Mouse (Mus musculus) embryonic stem cell, embryonic (primary cell): ENCODE results near the gene Osbpl10.
"Not testable (repeated sequence)": the region's sequence is repeated elsewhere in the genome, so short reads cannot be mapped to it uniquely, and the experiment has no call there.

Experiments
- CTCF ChIA-PET, 4 experiments: fragments of 300-600 bp in 2 of 4; fragments of 350-600 bp in 2 of 4; sonication (Branson Sonifier 250); formaldehyde crosslinking; loops; one replicate each; lab custom pipeline; 2022; ENCODE audit warnings: inconsistent platforms in 2 of 4; lab: Charles Lee
- POLR2A ChIA-PET, 4 experiments: fragments of 300-600 bp in 2 of 4; fragments of 350-600 bp in 2 of 4; sonication (Branson Sonifier 250); formaldehyde crosslinking; loops; one replicate each; lab custom pipeline; 2022; ENCODE audit warnings: antibody characterized with exemption in 4 of 4, inconsistent platforms in 1 of 4; lab: Charles Lee

The Osbpl10 gene

GRCm38 (mm10) chr9:115260464-115260863 is 282.1 kb downstream of the Osbpl10 start:
- CTCF ChIA-PET, result no interaction called here
- POLR2A ChIA-PET, result interaction anchor here in 3 of 4 experiments (0.7 to 1.3 kb wide), 3 partner anchors 10 to 553 kb away, joined by 3 read pairs; no protein-coding TSS in a partner anchor

- POLR2A ChIA-PET, result interaction anchor here (0.6 to 1.1 kb wide), 8 partner anchors 9 to 222 kb away, joined by 3 to 6 read pairs (median 4); partner anchors contain the start of gene Stt3b (in 1 of the 4)
- CTCF ChIA-PET, result interaction anchor here in 3 of 4 experiments (0.6 to 1.6 kb wide), 5 partner anchors 9 to 161 kb away, joined by 3 to 6 read pairs (median 3); no protein-coding TSS in a partner anchor
Observed at GRCm38 (mm10) chr9:115261456-115261855, 283.1 kb downstream of the Osbpl10 start.

GRCm38 (mm10) chr9:115261896-115262295 is 283.5 kb downstream of the Osbpl10 start:
- CTCF ChIA-PET, result interaction anchor here (0.6 to 1.6 kb wide), 6 partner anchors 9 to 197 kb away, joined by 3 to 6 read pairs (median 4); no protein-coding TSS in a partner anchor
- POLR2A ChIA-PET, result interaction anchor here in 2 of 4 experiments (0.9 to 1.2 kb wide), 8 partner anchors 20 to 706 kb away, joined by 3 to 5 read pairs (median 3); partner anchors contain the start of gene Stt3b (in 1 of the 2)

- CTCF ChIA-PET, result interaction anchor here in 1 of 4 experiments (0.6 kb wide), 1 partner anchor 183 kb away, joined by 4 read pairs; no protein-coding TSS in a partner anchor
- POLR2A ChIA-PET, result interaction anchor here in 2 of 4 experiments (0.8 to 1.5 kb wide), 2 partner anchors 22 to 40 kb away, joined by 3 read pairs; no protein-coding TSS in a partner anchor
Observed at GRCm38 (mm10) chr9:115271556-115271955, 293.2 kb downstream of the Osbpl10 start.

- POLR2A ChIA-PET, result not testable (repeated sequence)
- CTCF ChIA-PET, result interaction anchor here in 1 of 4 experiments (0.6 kb wide), 1 partner anchor 184 kb away, joined by 4 read pairs; no protein-coding TSS in a partner anchor
Observed at GRCm38 (mm10) chr9:115272451-115272850, 294.1 kb downstream of the Osbpl10 start.

- POLR2A ChIA-PET, result no interaction called here
- CTCF ChIA-PET, result interaction anchor here in 1 of 4 experiments (0.6 kb wide), 1 partner anchor 1128 kb away, joined by 4 read pairs; no protein-coding TSS in a partner anchor
Observed at GRCm38 (mm10) chr9:115273095-115273649, 294.8 kb downstream of the Osbpl10 start.

GRCm38 (mm10) chr9:115274806-115275205 is 296.4 kb downstream of the Osbpl10 start:
- ChIA-PET POLR2A (interaction anchor here in 1 of 4 experiments (1.4 kb wide), 1 partner anchor 35 kb away, joined by 5 read pairs; the partner anchor contains the start of gene Stt3b), CTCF (no interaction called here)

GRCm38 (mm10) chr9:115278641-115279040 is 300.3 kb downstream of the Osbpl10 start:
- POLR2A ChIA-PET, result no interaction called here
- CTCF ChIA-PET, result no interaction called here
